Mouse (Mus musculus): ENCODE data around the gene Zzz3. TPM values are rescaled to one million over a fixed set of nuclear protein-coding genes. Genes with fewer than 3 reads are reported as not detected.
A peak's percentile ranks its signal among the peaks of the same experiment; 100 is the strongest.

Zzz3 gene
- polyA plus RNA-seq, 1 experiment from 2014 or later, result 61.2 TPM

GRCm38 (mm10) chr3:152397335-152397940 is 2.2 kb downstream of the Zzz3 start:
- Histone ChIP-seq H3K9me3 (ENCODE audit: control insufficient read depth, low read length) (no peaks in the 10 kb centered on the region), H3K4me1 (replicated peaks; ENCODE audit: control insufficient read depth, insufficient read depth, low read length) (peaks cover 2% of the 10 kb centered on the region; the same call in 1 of the 2 replicates), H3K27me3 (ENCODE audit: control insufficient read depth, insufficient read depth, low read length) (no peaks in the 10 kb centered on the region), H3K4me3 (ENCODE audit: low read depth, low read length) (peak overlapping the region; percentile 74), H3K4me2 (replicated peaks; ENCODE audit: low read depth, low read length) (peak overlapping the region; percentile 82), H3K27ac (ENCODE audit: low read depth, low read length) (no peak overlapping the region), H3K9ac (ENCODE audit: low read depth, low read length) (peak overlapping the region; percentile 93), H3K36me3 (ENCODE audit: control insufficient read depth, insufficient read depth, low read length) (no peaks in the 10 kb centered on the region)
- DNase-seq (ENCODE audit: low spot score), result no peak
- ATAC-seq (ENCODE audit: low FRiP score), result no peak
- 69% methylated on average over 9 of the region's 9 CpGs for WGBS

- 91% methylated on average over 5 of the region's 5 CpGs for WGBS
- ATAC-seq (ENCODE audit: low FRiP score), result no peak
- H3K27me3 ChIP-seq (ENCODE audit: control insufficient read depth, insufficient read depth, low read length), result no peaks in the 10 kb centered on the region
Observed at GRCm38 (mm10) chr3:152400441-152400840, 5.2 kb downstream of the Zzz3 start.

GRCm38 (mm10) chr3:152400875-152401274 is 5.6 kb downstream of the Zzz3 start:
- no peak for ATAC-seq (ENCODE audit: low FRiP score)
- H3K9ac ChIP-seq (ENCODE audit: low read depth, low read length), result no peak overlapping the region
- H3K4me3 ChIP-seq (ENCODE audit: low read depth, low read length), result no peak overlapping the region
- no peaks in the 10 kb centered on the region for H3K27me3 ChIP-seq (ENCODE audit: control insufficient read depth, insufficient read depth, low read length)
- no peak for DNase-seq (ENCODE audit: low spot score)
- peaks cover 2% of the 10 kb centered on the region; the same call in 1 of the 2 replicates for H3K4me1 ChIP-seq (replicated peaks; ENCODE audit: control insufficient read depth, insufficient read depth, low read length)
- H3K36me3 ChIP-seq (ENCODE audit: control insufficient read depth, insufficient read depth, low read length), result no peaks in the 10 kb centered on the region
- no peak overlapping the region for H3K4me2 ChIP-seq (replicated peaks; ENCODE audit: low read depth, low read length)
- H3K9me3 ChIP-seq (ENCODE audit: control insufficient read depth, low read length), result no peaks in the 10 kb centered on the region
- 79% methylated on average over 3 of the region's 3 CpGs for WGBS
- no peak overlapping the region for H3K27ac ChIP-seq (ENCODE audit: low read depth, low read length)

More at GRCm38 (mm10) chr3:152400441-152400840, 5.2 kb downstream of the Zzz3 start:
- Histone ChIP-seq H3K4me2 (replicated peaks; ENCODE audit: low read depth, low read length) (no peak overlapping the region), H3K4me3 (ENCODE audit: low read depth, low read length) (no peak overlapping the region), H3K27ac (ENCODE audit: low read depth, low read length) (no peak overlapping the region), H3K9me3 (ENCODE audit: control insufficient read depth, low read length) (no peaks in the 10 kb centered on the region), H3K4me1 (replicated peaks; ENCODE audit: control insufficient read depth, insufficient read depth, low read length) (peaks cover 2% of the 10 kb centered on the region; the same call in 1 of the 2 replicates), H3K36me3 (ENCODE audit: control insufficient read depth, insufficient read depth, low read length) (no peaks in the 10 kb centered on the region), H3K9ac (ENCODE audit: low read depth, low read length) (no peak overlapping the region)
- no peak for DNase-seq (ENCODE audit: low spot score)

GRCm38 (mm10) chr3:152401964-152402670 is 6.8 kb downstream of the Zzz3 start:
- peak; percentile 49 for DNase-seq (ENCODE audit: low spot score)
- Histone ChIP-seq H3K27ac (ENCODE audit: low read depth, low read length) (no peak overlapping the region), H3K36me3 (ENCODE audit: control insufficient read depth, insufficient read depth, low read length) (no peaks in the 10 kb centered on the region), H3K9me3 (ENCODE audit: control insufficient read depth, low read length) (no peaks in the 10 kb centered on the region), H3K4me2 (replicated peaks; ENCODE audit: low read depth, low read length) (no peak overlapping the region), H3K4me1 (replicated peaks; ENCODE audit: control insufficient read depth, insufficient read depth, low read length) (peaks cover 2% of the 10 kb centered on the region; the same call in 1 of the 2 replicates), H3K4me3 (ENCODE audit: low read depth, low read length) (no peak overlapping the region), H3K9ac (ENCODE audit: low read depth, low read length) (no peak overlapping the region), H3K27me3 (ENCODE audit: control insufficient read depth, insufficient read depth, low read length) (no peaks in the 10 kb centered on the region)
- WGBS, result 86% methylated on average over 7 of the region's 7 CpGs
- peak; percentile 34; the same call in 1 of the 2 replicates for ATAC-seq (ENCODE audit: low FRiP score)

GRCm38 (mm10) chr3:152402671-152403066 is 7.4 kb downstream of the Zzz3 start:
- no peaks in the 10 kb centered on the region for H3K27me3 ChIP-seq (ENCODE audit: control insufficient read depth, insufficient read depth, low read length)
- no peak overlapping the region for H3K4me2 ChIP-seq (replicated peaks; ENCODE audit: low read depth, low read length)
- no peaks in the 10 kb centered on the region for H3K36me3 ChIP-seq (ENCODE audit: control insufficient read depth, insufficient read depth, low read length)
- no peak overlapping the region for H3K4me3 ChIP-seq (ENCODE audit: low read depth, low read length)
- H3K9me3 ChIP-seq (ENCODE audit: control insufficient read depth, low read length), result no peaks in the 10 kb centered on the region
- no peak overlapping the region for H3K27ac ChIP-seq (ENCODE audit: low read depth, low read length)
- peaks cover 2% of the 10 kb centered on the region; the same call in 1 of the 2 replicates for H3K4me1 ChIP-seq (replicated peaks; ENCODE audit: control insufficient read depth, insufficient read depth, low read length)
- H3K9ac ChIP-seq (ENCODE audit: low read depth, low read length), result no peak overlapping the region
- WGBS, result 93% methylated on average over 3 of the region's 3 CpGs
- DNase-seq (ENCODE audit: low spot score), result no peak
- no peak for ATAC-seq (ENCODE audit: low FRiP score)

GRCm38 (mm10) chr3:152403827-152404226 is 8.6 kb downstream of the Zzz3 start:
- Histone ChIP-seq H3K4me2 (replicated peaks; ENCODE audit: low read depth, low read length) (no peak overlapping the region), H3K4me3 (ENCODE audit: low read depth, low read length) (no peak overlapping the region), H3K9me3 (ENCODE audit: control insufficient read depth, low read length) (no peaks in the 10 kb centered on the region), H3K27me3 (ENCODE audit: control insufficient read depth, insufficient read depth, low read length) (no peaks in the 10 kb centered on the region), H3K4me1 (replicated peaks; ENCODE audit: control insufficient read depth, insufficient read depth, low read length) (peaks cover 2% of the 10 kb centered on the region; the same call in 1 of the 2 replicates), H3K36me3 (ENCODE audit: control insufficient read depth, insufficient read depth, low read length) (no peaks in the 10 kb centered on the region), H3K27ac (ENCODE audit: low read depth, low read length) (no peak overlapping the region), H3K9ac (ENCODE audit: low read depth, low read length) (no peak overlapping the region)
- ATAC-seq (ENCODE audit: low FRiP score) (no peak), DNase-seq (ENCODE audit: low spot score) (no peak)
- WGBS, result 75% methylated on average over 2 of the region's 2 CpGs

- no peak overlapping the region for H3K4me3 ChIP-seq (ENCODE audit: low read depth, low read length)
- no peaks in the 10 kb centered on the region for H3K9me3 ChIP-seq (ENCODE audit: control insufficient read depth, low read length)
- 93% methylated on average over 7 of the region's 7 CpGs for WGBS
- no peaks in the 10 kb centered on the region for H3K36me3 ChIP-seq (ENCODE audit: control insufficient read depth, insufficient read depth, low read length)
- H3K4me1 ChIP-seq (replicated peaks; ENCODE audit: control insufficient read depth, insufficient read depth, low read length), result peaks cover 2% of the 10 kb centered on the region; the same call in 1 of the 2 replicates
- no peak for ATAC-seq (ENCODE audit: low FRiP score)
- H3K27me3 ChIP-seq (ENCODE audit: control insufficient read depth, insufficient read depth, low read length), result no peaks in the 10 kb centered on the region
- H3K4me2 ChIP-seq (replicated peaks; ENCODE audit: low read depth, low read length), result no peak overlapping the region
- no peak overlapping the region for H3K27ac ChIP-seq (ENCODE audit: low read depth, low read length)
- no peak for DNase-seq (ENCODE audit: low spot score)
- H3K9ac ChIP-seq (ENCODE audit: low read depth, low read length), result no peak overlapping the region
Observed at GRCm38 (mm10) chr3:152405420-152405819, 10.1 kb downstream of the Zzz3 start.

GRCm38 (mm10) chr3:152405978-152406640 is 10.8 kb downstream of the Zzz3 start:
- Histone ChIP-seq H3K36me3 (ENCODE audit: control insufficient read depth, insufficient read depth, low read length) (no peaks in the 10 kb centered on the region), H3K27me3 (ENCODE audit: control insufficient read depth, insufficient read depth, low read length) (no peaks in the 10 kb centered on the region), H3K9me3 (ENCODE audit: control insufficient read depth, low read length) (no peaks in the 10 kb centered on the region), H3K9ac (ENCODE audit: low read depth, low read length) (no peak overlapping the region), H3K4me1 (replicated peaks; ENCODE audit: control insufficient read depth, insufficient read depth, low read length) (no peaks in the 10 kb centered on the region), H3K27ac (ENCODE audit: low read depth, low read length) (no peak overlapping the region), H3K4me3 (ENCODE audit: low read depth, low read length) (no peak overlapping the region), H3K4me2 (replicated peaks; ENCODE audit: low read depth, low read length) (no peak overlapping the region)
- 89% methylated on average over 4 of the region's 4 CpGs for WGBS
- DNase-seq (ENCODE audit: low spot score), result no peak
- no peak for ATAC-seq (ENCODE audit: low FRiP score)
